Mouse (Mus musculus): Measurements from ENCODE around the gene Coq9.

DNA sequence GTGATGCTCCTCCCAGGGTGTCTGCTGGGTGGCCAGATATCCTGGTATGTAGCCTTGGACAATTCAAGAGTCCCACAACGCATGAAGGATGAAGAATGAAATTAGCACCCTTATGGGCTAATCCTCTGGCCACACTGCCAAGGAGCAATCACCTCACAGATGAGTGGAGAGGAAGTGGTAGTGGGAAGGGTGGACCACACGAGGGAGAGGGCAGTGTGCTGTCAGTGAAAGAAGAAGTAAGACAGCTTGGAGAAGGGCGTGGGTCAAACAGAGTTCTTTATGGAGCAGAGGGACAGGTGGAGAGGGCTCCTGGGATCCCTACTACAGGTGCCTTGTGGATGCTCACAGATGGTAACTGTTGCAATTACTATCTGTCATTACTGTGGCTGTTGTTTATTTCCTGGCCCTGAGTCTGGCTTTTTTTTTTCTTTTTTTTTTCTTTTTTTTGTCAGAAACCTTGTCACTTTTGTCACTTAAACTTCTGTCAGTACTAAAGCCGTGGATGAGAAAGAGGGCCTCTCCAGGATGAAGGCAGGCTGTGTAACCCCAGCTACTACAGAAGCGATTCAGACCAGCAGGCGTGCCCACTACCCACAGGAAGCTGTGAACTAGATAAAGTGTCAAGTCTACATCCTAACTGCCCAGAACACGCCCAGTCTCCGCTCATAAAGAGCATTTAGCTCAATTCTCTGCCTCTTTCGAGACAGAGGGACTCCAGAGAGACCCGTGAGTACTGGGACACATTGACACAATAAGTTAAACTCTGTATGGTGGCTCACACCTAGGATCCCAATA is 33.4 kb upstream of the Coq9 start:
- TF ChIP-seq CTCF (conservative IDR thresholded peaks at IDR 0.05; ENCODE audit: low read length) (no peak), NANOG (IDR thresholded peaks at IDR 0.05; ENCODE audit: borderline replicate concordance, low read length) (no peak)
